Mouse (Mus musculus): ENCODE measurements around the gene Smco2.
"Not testable (repeated sequence)": the region's sequence is repeated elsewhere in the genome, so short reads cannot be mapped to it uniquely, and the experiment has no call there.

The Smco2 gene

GRCm38 (mm10) chr6:146857386-146857785 lies 7.5 kb downstream of the Smco2 start:
- no peak for DNase-seq (ENCODE audit: low spot score in 2 of 2)

DNA sequence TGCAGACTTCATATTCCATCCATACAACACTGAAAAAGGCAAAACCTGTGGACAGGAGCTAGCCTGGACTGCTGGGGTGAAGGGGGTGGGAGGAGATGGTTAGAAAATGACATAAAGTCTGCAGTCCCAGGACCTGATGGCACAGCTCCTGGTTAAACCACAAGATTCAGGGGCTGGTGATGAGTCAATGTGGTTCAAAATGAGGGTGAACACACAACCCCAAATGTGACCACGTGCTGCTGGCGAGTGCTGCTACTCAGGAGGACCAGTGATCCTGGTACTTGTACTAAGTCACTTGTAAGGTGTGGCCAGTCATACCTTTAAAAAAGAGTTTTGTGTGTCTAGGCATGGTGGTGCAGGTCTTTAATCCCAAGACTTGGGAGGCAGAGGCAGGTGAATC lies 13.2 kb downstream of the Smco2 start:
- no peak for DNase-seq (ENCODE audit: low spot score in 2 of 2)

DNA sequence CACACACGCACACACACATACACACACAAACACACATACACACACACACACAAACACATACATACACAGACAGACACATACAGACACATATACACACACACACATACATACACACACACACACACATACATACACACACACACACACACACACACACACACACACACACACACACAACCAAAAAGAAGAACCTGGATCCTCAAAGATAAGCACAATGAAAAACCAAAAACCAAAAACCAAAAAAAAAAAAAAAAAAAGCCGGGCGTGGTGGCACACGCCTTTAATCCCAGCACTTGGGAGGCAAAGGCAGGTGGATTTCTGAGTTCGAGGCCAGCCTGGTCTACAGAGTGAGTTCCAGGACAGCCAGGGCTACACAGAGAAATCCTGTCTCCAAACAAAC lies 14.5 kb downstream of the Smco2 start:
- not testable (repeated sequence) for DNase-seq (ENCODE audit: low spot score in 2 of 2)

DNA sequence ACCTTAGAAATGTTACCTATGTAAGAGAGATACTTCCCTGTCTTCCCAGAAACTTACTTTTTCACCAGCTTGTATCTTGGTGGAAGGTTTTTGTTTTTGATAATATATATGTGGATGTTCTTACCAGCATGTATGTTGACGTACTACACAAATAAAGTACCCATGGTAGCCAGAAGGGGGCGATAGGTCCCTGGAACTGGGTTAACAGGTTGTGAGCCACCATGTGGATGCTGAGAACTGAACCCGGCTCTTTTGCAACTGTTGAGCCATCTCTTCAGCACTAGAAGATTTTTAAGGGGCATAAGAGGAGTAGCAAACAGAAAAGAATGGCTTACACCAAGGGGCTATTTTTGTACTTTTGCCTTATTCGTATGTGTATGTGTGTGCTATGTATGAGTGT lies 15.8 kb downstream of the Smco2 start:
- no peak for DNase-seq (ENCODE audit: low spot score in 2 of 2)

GRCm38 (mm10) chr6:146871975-146872374 lies 22.1 kb downstream of the Smco2 start:
- no peak for DNase-seq (ENCODE audit: low spot score in 2 of 2)

GRCm38 (mm10) chr6:146874415-146874814 lies 24.5 kb downstream of the Smco2 start:
- no peak for DNase-seq (ENCODE audit: low spot score in 2 of 2)

GRCm38 (mm10) chr6:146876820-146877219 lies 26.9 kb downstream of the Smco2 start:
- no peak for DNase-seq (ENCODE audit: low spot score in 2 of 2)

DNA sequence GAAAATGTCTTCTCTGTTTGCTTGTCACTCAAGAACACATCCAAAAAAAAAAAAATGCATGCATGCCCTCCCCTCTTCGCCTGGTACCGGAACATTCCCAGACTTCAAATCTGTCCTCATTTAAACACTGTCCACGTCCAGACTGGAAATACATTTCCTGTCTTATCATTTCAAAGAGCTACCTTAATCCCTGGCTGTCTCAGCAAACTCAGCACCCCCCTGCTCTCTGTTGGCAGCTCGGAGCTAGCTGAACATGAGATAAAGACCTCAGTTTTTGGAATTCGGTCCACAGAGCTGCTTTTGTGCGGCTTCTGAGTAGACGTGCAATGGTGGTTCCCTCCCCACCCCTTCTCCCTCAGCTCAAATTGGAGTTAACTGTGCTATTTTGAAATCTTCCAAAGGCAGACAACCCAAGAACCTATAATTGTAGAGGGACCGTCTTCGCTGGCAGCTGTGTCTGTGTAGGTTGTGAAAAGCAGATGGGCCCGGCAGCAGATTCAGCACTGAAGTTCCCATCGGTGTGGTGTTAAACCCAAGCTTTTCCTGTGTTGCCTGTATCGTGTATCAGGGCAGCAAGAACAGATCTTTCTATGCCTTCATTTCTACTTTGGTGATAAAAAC lies 27.6 kb downstream of the Smco2 start:
- DNase-seq (ENCODE audit: low spot score in 2 of 2) = no peak

DNA sequence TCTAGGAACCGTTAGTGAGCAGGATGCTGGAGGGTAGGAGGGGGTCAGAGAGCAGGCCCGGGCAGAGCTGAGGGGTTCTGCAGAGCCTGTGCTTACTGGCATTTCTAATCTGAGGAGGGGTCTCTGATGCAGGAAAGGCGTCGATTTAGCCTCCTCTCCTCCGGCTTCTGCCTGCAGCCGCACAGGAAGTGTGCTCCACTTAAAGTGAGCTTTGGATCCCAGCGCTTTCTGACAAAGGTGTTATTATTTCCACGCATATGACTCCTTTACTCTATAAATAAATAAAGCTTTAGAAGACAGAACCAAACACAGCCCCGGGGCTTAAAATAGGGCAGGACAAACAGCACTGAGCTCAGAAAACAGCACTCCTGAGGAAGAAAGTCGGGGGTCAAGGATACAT lies 29.0 kb downstream of the Smco2 start:
- no peak for DNase-seq (ENCODE audit: low spot score in 2 of 2)

DNA sequence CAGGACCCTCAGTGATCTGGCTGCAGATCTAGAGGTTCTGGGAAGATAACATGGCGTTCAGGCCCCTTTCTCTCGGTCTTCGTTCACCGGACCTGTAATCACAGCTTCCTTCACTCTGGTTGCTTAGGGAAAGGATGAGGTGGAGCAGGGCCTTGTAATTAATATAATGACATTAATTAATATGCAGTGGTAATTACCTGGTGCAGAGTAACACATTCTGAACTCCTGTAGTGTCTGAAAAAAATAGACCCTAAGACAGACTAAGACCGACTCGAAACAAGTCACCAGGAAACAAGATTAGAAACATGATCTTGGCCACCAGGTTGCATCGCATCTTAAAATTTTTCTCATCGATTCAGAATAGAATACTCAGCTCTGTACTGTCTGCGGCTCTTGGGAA lies 30.0 kb downstream of the Smco2 start:
- no peak for DNase-seq (ENCODE audit: low spot score in 2 of 2)

DNA sequence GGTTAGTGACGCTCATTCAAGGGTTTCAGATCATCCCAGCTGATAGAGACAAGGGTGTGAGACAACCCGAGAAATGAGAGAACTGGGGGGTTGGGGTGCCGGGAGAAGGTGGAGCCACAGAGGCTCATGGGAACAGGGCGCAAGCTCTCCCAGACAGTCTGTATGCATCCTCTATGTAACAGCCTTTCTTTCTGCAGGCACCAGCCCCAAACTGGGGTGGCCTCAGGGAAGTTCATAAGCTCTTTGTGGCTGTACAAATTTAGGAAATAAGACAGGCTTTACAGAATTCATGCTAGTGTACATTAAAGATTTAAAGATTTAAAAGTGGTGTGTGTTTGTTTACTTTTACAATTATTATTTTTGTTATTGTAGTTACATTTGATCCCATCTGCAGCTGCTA lies 30.4 kb downstream of the Smco2 start:
- DNase-seq (ENCODE audit: low spot score in 2 of 2) = no peak

GRCm38 (mm10) chr6:146881896-146882770 lies 32.2 kb downstream of the Smco2 start:
- no peak for DNase-seq (ENCODE audit: low spot score in 2 of 2)

DNA sequence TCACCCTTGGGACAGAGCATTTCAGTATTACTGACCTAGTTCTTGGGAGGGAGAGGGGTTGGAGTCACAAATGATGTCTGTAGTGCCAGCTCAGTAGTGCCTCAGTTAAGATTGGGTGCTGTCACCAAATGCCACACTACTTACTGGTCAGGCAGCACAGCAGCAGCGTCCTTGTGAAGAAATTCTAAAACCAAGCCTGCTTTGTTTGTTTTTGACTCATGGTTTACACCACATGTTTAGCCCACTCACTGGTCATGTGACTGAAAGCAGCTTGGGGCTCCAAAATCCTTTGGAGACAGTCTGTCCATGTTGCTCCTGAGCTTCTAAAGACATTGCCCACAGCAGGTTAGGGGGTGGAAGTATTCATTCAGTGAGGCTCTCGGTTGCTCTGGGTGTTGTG lies 33.5 kb downstream of the Smco2 start:
- no peak for DNase-seq (ENCODE audit: low spot score in 2 of 2)

- no peak for DNase-seq (ENCODE audit: low spot score in 2 of 2)
Measured at GRCm38 (mm10) chr6:146884171-146884570, 34.3 kb downstream of the Smco2 start.

- no peak for DNase-seq (ENCODE audit: low spot score in 2 of 2)
Measured at GRCm38 (mm10) chr6:146884851-146885250, 34.9 kb downstream of the Smco2 start.

- peak; percentile 94 to 95 for DNase-seq (ENCODE audit: low spot score in 2 of 2)
Measured at GRCm38 (mm10) chr6:146887958-146888659, 38.2 kb downstream of the Smco2 start, which contains the start of gene Ppfibp1. Ppfibp1 (plus strand) TSS chr6:146888487.

GRCm38 (mm10) chr6:146888660-146889490 lies 39.0 kb downstream of the Smco2 start:
- no peak for DNase-seq (ENCODE audit: low spot score in 2 of 2)

DNA sequence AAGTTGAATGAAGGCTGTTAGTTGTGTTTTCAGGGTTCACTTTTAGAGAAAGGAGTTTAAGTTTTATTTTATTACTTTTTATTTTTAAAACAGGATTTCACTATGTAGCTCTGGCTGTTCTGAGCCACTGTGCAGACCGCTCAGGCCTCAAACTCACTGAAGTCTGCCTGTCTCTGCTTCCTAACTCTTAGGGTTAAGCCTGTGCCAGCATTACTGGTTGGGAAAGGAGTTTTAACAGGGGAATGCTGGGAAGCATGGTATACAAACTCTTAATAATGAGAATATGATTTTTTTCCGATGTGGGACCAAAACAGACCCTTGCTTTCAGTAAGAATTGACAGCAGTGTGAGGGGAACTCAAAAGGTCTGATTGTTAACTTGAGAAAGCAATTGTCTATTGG lies 40.3 kb downstream of the Smco2 start:
- DNase-seq (ENCODE audit: low spot score in 2 of 2) = no peak

- DNase-seq (ENCODE audit: low spot score in 2 of 2) = no peak
Measured at GRCm38 (mm10) chr6:146890633-146891032, 40.7 kb downstream of the Smco2 start.

DNA sequence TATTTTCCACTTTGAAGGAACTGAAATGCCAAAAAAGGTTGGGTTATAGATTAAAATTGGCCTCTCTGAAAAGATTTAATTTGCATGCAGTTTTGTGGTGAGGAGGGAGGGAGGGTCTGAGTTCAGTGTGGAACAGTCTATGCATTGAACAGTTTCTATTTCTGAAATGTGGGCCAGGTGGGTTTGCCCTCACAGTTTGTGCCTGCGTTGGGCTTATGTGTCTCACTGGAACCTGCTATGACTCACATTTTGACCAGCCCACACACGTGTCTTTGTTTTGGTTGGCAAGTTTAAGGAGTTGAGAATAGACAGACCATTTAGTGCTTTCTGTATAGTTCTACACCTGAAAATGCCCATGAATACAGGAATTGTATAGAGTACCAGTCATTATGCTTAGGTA lies 44.0 kb downstream of the Smco2 start:
- DNase-seq (ENCODE audit: low spot score in 2 of 2) = no peak

- no peak for DNase-seq (ENCODE audit: low spot score in 2 of 2)
Measured at GRCm38 (mm10) chr6:146898709-146899108, 48.8 kb downstream of the Smco2 start.

- DNase-seq (ENCODE audit: low spot score in 2 of 2) = no peak
Measured at GRCm38 (mm10) chr6:146899647-146900046, 49.7 kb downstream of the Smco2 start.

Data from urinary bladder, adult 18-20 months (tissue).